Mouse (Mus musculus) kidney, postnatal 14 days (tissue): ENCODE measurements at regions not wholly inside any gene's neighbourhood (a gene's known extent, or its start where the extent isn't known, plus 50 kb on each side); places are given as distances from the start of the nearest gene placed in this dataset.

Experiments
- DNase-seq: peaks from one replicate; pipeline ENCODE4 v3.0.0; 2022; ENCODE audit warnings: mixed read lengths

DNA sequence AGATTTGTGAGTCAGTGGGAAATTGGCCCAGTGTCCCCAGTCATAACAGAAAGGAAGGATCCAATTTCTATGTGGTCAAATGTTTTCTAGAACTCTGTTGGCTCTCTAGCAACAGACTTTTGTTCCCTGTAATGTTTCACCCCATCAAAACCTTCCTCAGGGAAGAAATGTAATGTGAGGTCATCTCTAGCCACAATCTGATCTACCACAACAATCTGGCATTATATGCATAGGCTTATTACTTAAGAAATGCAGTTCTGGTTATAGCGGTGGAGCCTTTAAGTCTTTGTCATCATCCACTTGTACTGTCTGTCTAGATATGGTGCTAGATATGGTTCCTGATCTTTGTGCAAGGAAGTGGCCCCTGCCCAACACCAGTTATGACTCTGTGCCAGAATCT, 178.4 kb upstream of the Pdzrn3 start:
- DNase-seq, result no peak

DNA sequence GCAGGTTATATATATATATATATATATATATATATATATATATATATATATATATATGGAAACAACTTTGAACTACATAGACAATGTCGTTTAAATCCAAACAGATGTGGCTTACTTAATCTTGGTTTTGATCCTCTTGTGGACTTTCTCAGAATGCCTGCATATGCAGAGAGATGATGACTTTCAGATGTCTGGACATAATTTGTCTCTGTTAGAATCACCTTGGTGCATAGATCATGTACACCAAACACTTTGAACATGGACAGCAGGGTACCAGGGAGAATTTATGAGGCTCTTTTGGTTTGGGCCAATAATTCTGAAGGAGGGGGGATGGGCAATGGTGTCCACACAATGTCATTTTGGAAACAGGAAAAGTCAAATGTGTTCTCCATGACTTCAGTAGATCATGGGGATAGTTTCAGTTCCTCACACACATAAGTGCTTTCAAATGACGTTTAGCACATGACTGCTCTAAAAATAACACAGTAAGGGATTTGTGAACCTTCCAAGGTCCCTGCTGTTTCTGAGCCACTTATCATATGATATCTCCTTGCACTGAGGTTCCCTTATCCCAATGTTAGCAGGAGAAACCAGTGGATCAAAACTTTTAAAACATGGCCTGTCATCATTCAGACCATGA, 177.4 kb upstream of the Pdzrn3 start:
- no peak for DNase-seq

DNA sequence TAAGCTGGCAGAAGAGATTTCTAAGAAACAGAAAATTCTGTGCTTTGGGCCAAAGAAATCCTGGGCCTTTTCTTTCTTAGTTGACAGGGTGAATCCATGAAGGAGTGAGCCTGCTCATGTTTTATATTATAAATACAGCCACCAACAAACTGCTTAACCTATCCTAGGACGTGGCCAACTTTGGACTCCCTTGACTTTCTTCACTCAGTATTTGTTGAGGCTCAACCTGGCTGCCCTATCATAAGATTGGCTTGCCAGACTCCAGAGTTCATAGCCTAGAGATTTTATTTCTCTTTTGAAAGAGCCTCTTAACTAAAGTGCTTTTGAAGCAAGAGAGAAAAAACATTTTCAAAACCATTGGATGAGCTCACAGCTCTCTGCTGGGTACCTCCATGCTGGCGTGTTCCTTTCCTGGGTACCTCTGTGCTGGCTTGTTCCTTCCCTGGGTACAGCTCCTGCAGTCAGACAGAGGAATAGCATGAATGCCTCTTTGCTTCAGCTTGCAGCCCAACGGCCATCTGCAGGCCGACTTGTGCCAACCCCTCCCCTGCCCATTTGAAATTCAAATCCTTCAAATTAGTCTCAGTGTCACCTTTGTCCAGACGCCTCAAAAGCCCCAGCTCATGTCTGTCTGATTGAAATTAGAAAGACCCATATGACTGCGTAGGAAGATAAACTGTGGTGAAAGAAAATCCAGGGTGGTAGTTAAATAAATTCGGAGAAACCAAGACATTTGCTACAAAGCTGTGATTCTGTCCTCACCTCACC, 173.0 kb upstream of the Pdzrn3 start:
- DNase-seq, result peak; percentile 23

DNA sequence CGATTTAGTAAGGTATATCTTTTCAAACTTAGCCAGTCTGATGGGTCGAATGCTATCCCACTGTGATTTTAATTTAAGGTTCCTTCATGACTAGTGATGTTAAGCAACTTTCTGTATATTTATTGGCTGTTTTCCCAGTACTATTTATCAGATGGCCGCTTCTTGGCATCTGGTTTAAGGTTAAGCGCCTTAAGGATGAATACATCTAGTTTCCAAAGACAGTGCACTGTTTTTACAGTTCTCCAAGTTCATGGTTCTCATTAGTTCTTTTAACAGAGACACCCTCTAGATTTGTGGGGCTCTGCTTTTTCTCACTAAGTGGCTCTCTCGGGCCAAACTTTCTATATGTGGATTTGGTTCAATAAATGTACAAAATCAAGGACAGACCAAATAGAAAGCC, 159.9 kb upstream of the Pdzrn3 start:
- DNase-seq, result no peak

DNA sequence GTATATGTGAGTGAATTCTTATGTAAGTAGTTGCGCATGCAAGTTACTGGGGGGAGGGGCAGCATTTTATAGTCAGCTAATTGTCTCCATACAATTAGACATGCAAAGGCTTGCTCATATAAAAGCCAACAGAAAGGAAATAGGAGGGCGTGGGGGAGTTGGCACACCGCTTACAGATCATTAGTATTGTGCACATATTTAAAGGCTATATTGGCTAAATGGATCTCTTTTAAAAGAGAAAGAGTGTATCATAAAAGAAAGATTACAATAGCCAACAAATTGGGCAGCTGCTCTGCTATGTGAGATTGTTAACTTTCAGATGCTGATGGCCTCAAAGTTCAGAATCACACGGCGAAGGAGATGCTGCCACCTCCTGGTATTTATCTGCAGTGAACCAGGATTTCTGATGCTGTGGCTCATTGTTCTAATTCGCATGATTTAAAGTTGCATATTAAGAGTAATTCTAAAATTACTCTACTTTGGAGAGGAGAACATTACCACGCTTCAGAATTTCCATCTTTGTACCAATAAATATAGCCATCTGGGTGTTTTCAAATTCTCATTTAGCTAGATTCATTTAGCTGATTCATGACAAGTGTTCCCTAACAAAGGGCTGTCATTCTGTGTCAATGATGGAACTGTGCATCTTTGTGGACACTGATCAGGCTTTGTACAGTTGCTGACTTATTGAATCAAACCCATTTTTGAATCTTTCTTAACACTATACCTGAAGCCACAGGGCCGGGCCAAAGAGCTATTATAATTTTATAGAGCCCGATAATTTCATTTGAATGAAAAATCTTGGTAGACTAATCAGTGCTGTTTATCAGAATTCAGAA, 156.7 kb upstream of the Pdzrn3 start:
- DNase-seq, result peak; percentile 44

DNA sequence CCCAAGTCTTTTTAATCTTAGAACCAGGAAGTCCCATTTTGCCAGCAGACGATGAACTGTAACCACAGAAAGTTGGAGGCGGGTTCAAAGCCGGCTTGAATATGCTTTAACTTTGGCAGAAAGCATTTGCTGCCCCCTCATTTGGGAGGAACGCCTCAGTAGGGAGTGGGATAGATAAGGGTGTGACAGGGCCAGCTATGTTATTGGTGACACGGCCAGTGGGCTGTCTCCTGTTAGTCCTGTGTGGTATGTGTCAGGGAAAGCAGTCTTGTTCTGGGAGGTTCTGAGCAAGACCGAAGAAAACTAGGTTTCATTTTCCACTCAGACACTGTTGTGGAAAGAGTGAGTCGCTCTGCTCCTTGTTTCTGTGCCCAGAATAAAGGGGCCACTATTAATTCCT, 154.7 kb upstream of the Pdzrn3 start:
- no peak for DNase-seq

DNA sequence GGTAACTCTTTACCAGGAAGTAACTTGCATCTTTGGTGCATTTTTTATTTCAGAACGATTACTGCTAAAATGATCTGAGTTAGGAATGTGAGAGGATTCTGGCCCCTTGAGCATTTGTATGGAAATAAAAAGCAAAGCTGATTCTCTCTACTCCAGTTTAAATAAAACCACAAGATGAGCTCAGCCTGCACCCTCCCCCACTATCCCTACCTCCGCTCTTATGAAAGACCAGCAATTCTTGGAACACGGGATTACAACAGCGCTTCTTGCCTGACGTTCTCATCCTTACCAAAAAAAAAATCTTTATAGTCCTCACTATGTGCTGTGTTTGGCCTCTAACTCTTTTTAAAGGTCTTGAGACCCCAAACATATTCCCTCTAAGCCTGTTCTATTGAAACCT, 154.2 kb upstream of the Pdzrn3 start:
- no peak for DNase-seq

DNA sequence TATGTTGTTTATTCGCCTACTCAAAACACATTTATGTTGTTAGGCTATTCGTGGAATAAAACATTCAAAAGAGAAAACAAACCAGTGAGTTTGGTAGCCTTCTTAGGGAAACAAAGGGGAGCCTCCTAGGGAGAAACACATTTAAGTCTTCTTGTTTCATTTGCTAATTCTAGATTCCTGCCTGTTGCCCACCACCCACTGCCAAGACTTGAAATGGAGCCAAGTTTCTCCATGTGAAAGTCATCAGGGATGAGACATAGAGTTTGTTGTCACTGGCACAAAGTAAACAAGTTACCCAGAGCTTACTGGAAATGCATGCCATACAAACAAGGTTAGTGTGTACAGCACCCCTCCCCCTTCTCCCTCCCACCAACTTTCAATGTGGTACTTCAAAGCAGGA, 147.4 kb upstream of the Pdzrn3 start:
- DNase-seq, result no peak

DNA sequence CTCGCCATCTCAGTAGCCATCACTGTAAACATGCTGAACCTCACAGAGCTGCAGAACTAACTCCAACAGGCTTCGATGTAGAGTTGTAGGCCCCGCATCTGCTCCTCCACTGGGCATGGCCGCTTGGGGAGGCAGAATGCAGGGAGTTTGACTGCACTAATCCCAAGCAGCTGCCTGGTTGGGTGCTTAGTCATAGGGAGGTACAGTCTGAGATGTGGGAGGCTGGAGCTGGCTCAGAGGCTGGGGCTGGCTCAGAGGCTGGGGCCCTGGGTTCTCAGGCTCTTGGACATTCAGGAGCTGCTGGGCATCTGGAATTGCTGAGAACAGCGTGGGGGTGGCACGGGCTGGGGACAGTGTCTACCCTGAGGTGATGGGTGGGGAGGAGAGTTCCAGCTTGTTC, 143.6 kb upstream of the Pdzrn3 start:
- DNase-seq, result no peak

DNA sequence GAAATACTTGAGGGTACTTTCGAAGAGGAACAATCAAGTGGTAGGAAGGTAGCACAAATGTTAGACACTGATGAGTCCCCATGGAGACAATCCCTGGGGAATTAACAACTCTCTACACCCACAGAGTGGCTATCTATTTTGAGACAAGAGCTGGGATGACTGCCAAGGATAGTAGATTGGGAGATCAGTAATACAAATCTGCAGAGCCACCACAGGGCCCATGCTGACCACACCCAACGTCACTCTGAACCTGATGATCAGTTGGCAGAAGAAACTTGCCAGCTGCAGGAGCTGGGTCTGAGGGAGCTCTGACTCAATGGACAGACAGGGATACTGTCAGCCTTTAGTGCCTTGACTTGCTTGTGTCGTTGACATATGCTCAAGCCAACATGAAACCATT, 143.1 kb upstream of the Pdzrn3 start:
- no peak for DNase-seq

DNA sequence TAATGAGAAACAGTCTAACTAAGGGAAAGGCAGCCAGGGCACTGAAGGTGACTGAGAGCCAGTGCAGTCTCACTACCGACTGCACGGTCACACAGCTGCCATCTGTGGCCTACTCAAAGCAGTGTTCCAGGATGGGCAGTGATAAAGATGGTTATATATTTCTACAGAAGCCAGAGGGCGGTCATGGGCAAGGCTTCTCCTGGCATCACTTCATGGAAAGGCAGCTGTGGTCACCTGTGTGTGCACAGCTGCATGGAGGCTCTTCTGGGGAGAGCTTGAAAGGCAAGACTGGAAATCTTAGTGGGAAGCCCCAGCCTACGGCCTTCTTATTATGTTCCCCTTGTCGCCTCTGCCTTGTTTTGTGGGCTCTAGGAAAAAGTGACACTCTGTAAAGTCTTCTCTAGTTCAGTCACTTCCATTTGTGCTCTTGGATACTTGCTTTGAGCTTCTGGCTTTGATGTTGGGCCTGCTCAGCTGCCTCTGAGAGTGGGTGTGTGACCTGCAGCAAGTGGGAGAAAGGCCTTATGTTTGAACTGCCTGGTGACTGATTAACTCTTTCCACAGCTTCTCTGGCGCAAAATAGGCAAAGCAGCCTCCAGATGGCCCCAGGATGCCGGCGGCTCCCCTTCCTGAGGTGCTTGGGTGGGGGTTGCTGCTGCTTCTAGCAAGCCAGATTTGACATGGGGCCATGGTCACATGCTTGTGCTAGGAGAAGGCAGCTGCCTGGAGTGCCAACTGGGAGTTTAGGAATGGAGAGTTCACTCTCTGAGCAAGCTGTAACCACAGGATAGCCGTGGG, 141.4 kb upstream of the Pdzrn3 start:
- DNase-seq, result peak; percentile 37

DNA sequence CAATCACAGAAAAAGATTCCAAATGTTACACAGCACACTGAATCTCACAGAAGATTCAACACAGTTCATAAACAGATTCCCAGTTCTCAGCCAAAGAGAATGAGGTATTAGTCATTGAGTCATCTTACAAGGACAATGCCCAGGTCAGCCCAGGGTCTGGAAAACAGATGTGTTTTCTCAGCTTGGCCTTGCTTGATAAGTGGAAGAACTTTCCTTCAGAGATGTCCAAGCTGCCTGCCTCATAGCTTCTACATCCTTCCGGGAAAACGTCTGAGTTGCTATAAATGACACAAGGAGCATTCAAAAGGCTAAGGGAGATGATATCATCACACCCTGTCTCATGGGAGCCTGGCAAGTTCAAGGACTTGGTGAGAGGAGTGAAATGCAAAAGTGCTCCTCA, 139.9 kb upstream of the Pdzrn3 start:
- DNase-seq, result no peak

DNA sequence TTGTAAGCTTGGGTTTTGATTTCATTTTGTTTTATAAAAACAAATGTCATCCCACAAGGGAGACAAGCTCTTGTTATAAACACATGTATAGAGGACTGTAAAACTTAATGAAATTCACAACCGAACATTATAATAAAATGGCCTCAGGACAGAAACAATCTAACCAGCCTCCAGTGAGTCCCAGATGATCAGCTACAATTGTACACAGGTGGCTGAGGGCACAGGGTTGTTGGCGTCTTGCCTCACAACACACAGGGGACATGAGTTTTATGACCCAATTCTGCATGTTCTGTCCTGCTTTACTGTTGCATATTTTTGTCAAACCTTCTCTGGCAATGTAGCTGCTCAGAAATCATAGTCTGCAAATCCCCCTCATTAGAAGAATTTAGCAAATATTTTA, 136.0 kb upstream of the Pdzrn3 start:
- DNase-seq, result no peak

DNA sequence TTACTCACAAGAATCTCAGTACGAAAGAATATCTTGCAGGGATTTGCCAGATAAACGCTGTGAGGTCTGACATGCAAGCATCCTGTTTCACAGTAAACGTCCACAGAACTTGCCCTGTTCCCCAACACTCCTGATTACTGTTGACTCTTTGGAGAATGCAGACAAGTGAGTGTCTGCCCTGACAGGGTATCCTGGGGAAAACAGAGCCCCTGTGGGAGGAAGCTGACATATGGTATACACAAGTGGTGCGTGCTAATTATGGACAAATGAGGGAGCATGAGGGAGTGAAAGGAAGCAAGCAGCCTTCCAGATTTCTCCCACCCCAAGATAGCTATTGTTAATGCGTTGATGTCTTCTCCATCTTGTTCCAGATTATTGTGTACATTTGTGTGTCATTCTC, 124.5 kb upstream of the Pdzrn3 start:
- DNase-seq, result no peak

DNA sequence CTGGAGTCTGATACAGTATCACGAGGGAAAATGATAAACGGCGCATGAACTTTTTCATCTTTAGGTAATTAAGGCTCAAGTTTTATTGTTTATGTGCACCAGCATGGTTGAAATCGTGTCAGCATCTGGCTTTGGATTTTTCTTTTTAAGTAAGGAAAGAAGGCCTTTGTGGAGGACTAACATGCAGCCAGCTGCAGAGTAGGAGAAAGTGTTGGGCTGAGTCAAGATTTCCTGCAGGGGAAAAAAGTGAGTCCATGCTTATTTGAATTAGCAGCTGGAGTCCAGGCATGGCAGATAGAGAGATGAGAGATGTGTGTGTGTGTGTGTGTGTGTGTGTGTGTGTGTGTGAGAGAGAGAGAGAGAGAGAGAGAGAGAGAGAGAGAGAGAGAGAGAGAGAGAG, 124.0 kb upstream of the Pdzrn3 start:
- DNase-seq, result no peak

DNA sequence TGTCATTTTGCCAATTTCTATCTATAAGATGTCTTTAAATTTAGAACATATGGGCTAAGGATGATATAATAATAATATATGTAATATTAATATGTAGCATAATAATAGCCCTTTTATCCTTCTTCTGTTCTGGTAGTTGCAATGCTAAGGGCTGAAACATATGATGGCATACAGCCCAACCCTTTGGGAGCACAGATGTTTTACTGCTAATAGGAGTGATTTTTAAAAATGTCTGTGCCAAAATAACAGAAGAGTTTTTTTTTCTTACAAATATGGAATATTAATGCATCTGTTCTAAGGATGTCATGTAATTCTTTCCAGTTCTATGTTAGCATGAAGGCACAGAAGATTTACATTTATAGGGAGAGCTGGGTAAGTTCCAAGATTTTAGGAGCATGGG, 122.5 kb upstream of the Pdzrn3 start:
- DNase-seq, result no peak

DNA sequence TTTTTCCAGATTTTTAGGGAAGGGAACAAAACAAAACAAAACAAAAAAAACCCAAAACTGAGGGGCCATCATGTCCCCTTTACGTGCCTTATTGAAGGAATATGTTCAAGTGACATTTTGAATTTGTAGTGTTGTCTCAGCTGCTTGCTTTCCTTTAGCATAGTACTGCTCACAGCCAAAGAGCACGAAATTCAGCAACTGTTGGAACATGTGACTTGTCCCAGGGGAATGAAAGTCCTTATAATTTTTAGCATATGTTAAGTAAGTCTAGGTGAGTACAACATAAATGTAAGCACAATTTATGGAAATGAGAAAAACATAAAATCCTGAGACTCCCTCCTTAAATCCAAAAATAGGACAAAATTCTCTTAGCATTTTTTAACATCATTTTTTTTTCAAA, 110.8 kb upstream of the Pdzrn3 start:
- DNase-seq, result no peak

DNA sequence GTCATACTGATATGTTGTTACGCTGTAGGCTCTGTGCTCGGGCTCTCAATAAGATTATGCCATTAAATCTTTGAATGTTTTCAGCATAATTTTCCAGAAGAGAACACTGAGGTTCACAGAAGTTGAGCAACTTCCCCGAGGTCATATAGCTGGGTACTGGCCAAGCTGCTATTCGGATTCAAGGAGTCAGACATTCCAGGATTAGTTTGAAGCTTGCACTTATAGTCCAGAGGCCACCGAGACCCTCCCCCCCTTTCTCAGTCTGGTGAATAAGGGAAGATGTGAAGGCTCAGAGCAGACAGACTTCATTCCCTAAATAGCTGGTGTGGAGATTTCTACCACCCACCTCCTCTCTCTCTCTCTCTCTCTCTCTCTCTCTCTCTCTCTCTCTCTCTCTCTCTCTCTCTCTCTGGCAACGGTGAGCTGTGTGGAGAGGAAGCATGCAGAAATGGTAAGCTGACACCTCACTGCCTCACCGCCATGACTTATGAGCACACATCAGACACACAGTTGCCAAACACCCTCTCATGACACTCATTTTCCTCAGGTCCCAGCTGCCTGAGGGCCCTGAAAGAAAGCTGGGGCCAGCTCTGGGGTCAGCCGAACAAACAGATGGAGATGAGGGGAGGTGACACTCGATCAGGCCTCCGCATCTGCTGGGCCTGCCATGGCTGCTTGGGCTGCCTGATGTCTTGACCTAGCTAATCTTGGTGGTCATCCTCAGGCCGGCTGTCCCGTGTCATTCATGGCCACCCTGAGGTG, 107.0 kb upstream of the Pdzrn3 start:
- no peak for DNase-seq

DNA sequence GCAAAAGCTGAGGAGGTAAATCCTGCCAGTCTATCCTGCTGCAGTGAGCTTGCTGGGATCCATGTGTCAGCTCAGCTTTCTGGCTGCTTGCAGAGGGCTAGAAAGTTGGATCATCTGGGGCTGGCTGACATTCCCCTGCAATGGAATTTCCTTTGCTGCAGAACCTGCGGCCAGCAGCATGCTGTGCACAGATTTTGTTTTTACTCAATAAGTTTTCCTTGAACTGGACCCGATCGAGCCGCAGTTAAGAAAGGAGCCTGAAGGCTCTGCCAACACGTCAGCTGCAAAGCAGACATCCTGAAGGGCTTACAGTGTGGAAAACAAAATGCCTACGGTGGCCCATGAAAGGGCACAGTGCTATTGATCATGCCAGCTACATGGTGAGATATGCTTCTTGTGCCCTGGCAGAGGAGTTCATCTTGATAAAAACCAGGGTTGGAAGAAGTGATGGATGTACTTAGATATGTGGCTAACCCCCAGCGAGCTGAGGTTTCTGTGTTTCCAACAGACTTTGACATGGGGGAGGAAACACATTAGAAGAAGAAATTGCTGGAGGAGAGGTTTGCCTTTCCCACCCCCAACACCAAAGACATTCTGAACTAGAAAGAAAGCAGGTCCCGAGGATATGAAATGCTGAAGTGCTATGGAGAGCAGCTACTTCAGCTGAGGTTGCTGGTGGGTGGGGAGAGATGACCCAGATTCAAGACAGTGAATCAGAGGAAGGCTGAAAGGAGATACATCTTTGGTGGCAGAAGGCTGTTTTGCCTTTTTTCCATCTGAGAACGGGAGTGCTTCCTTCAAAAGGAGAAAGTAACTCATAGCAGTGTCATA, 105.2 kb upstream of the Pdzrn3 start:
- DNase-seq, result peak; percentile 12

DNA sequence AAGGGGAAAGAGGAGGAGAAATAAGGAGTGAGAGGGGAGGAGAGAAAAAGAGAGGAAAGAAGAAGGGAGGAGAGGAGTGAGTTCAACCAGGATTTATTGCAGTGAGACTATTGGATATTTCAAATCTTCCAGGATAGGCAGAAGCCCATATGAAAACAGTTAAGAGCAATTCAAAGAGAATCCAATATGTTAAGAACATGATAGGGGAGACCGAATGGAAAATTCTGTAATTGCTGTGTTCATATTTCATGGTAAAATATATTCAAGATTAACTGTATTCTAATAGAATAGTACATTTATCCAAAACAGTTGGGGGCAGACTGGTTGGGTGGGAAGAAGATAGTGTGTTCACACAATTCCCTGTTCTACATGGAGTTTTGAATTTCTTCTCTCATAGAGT, 96.3 kb upstream of the Pdzrn3 start:
- no peak for DNase-seq

DNA sequence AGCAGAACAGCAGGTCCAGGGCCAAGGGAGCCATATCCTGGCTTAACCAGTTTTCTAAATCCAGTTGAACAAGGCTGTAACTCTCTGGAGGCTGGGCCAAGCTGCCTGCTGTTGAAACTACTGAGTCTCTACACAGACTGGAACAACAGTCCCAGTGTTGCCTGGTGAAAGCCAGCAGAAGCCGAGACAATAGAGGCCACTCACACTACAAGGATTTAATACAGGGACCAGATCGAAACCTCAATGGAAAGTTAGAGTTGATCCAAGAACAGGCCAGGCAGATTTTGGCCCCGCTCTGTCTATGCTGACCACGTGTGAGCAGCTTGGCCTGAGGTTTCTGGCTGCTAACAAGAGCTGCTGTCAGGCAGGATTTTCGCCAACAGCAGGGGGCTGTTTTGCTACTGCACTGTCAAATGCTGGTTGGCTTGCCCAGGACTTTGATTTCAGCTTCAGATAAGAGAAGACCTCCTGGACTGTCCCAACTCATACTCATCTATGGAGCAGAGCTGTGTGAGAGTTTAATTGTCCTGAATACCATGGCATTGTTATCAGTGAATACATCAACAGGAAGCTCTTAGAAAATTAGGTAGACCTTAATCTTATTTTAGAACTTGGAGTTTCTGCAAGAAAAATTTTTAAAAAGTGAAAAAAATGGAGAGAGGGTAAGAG, 95.7 kb upstream of the Pdzrn3 start:
- DNase-seq, result peak; percentile 9
